Mouse (Mus musculus) telencephalon, adult 2 months (tissue): ENCODE results near the gene V1ra8.
"Not testable (repeated sequence)": the region's sequence is repeated elsewhere in the genome, so short reads cannot be mapped to it uniquely, and the experiment has no call there.

Source experiments
- DNase-seq: peaks from one replicate; pipeline ENCODE4 v3.0.0-alpha.2; 2011; ENCODE audit warnings: low read depth, low spot score

Gene V1ra8

GRCm38 (mm10) chr6:90202493-90202892 lies at the start of gene V1ra8:
Gene V1ra8 (plus strand): TSS chr6:90202793.
- DNase-seq, result not testable (repeated sequence)

GRCm38 (mm10) chr6:90160139-90160538 lies 42.5 kb upstream of the V1ra8 start:
- DNase-seq, result no peak

DNA sequence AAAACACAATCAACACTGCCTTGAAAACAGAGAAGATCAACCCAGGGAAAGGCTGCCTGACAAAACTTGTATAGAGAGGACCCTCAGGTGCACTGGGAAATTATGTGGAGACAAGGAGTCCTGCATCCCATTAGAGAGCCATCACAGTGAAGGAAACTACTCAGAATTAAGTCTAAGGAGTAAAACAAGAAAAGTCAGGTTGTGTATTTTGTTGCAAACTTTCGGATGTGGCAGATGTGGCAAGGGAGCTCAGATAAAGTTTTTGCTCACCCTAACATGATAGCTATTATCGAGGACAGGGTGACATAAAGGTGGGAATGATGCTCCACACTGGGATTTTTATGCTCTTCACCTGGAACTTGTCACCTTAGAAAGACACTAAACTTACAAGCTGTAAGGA lies 28.1 kb upstream of the V1ra8 start, which contains the start of gene Vmn1r52:
Gene Vmn1r52 (plus strand): TSS at position 301 of the 400 bp plus-strand sequence.
- DNase-seq, result no peak

- no peak for DNase-seq
Measured at GRCm38 (mm10) chr6:90224338-90224737, 21.7 kb downstream of the V1ra8 start, which contains the start of gene Vmn1r53. Gene Vmn1r53 (minus strand): TSS chr6:90224438.

- not testable (repeated sequence) for DNase-seq
Measured at GRCm38 (mm10) chr6:90232114-90232513, 29.5 kb downstream of the V1ra8 start.

GRCm38 (mm10) chr6:90232681-90233080 lies 30.1 kb downstream of the V1ra8 start:
- no peak for DNase-seq

DNA sequence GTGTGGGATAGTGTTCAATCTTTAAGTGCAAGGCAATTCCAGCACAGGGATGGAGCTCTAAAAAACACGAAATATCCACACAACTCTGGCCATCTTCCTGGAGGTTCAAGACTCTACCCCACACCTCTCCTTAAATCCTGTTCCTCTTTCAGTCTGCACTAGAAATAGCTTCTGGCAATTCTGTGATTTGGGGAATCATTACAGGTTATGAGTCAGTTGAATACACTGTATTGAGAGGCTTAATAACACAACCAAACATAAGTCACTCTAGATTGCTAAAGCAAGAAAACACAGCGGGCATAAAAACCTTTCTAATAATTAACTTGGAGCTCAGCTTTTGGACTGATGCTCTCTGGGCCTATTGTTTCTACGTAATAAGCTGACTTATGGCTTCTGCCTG lies 41.4 kb downstream of the V1ra8 start:
- no peak for DNase-seq

GRCm38 (mm10) chr6:90246000-90246399 lies 43.4 kb downstream of the V1ra8 start, which contains the start of gene Vmn1r54:
Gene Vmn1r54 (plus strand): TSS chr6:90246300.
- DNase-seq, result no peak
